Mouse (Mus musculus) spleen, adult 2 months (tissue): ENCODE measurements at regions not wholly inside any gene's neighbourhood (a gene's known extent, or its start where the extent isn't known, plus 50 kb on each side); places are given as distances from the start of the nearest gene placed in this dataset.

Source experiments
- DNase-seq, 2 experiments: peaks; one replicate each; pipeline versions ENCODE4 v3.0.0 to v3.0.0-alpha.2; 2012 to 2021; ENCODE audit warnings: low spot score in 2 of 2, low read depth in 1 of 2
- H3K27ac ChIP-seq: fragments of 200-500 bp; 2 replicates; pipeline ENCODE4 v1.5.1; 2012; ENCODE audit warnings: low read length, inconsistent platforms; ENCODE audit not compliant: insufficient read depth
- H3K27me3 ChIP-seq: fragments of 200-500 bp; 2 replicates; pipeline ENCODE4 v1.6.1; 2012; ENCODE audit warnings: mild to moderate bottlenecking, moderate library complexity, low read length, inconsistent platforms; ENCODE audit not compliant: control insufficient read depth, insufficient read depth
- H3K36me3 ChIP-seq: fragments of 200-500 bp; 2 replicates; pipeline ENCODE4 v1.6.1; 2012; ENCODE audit warnings: mild to moderate bottlenecking, low read length, inconsistent platforms; ENCODE audit not compliant: control insufficient read depth, insufficient read depth
- H3K4me1 ChIP-seq: fragments of 200-500 bp; 2 replicates; pipeline ENCODE4 v1.6.1; 2011; ENCODE audit warnings: inconsistent platforms; ENCODE audit not compliant: control insufficient read depth, insufficient read depth, insufficient read length
- H3K4me3 ChIP-seq: fragments of 200-500 bp; 2 replicates; pipeline ENCODE4 v1.5.1; 2011; ENCODE audit warnings: mild to moderate bottlenecking, inconsistent platforms; ENCODE audit not compliant: insufficient read depth, insufficient read length; ENCODE audit errors: extremely low read depth
- CTCF ChIP-seq: fragments of 200-500 bp; IDR thresholded peaks from 2 replicates; pipeline ENCODE4 v1.5.1; 2011; ENCODE audit warnings: mild to moderate bottlenecking, inconsistent platforms; ENCODE audit not compliant: insufficient read depth, insufficient read length, insufficient replicate concordance; ENCODE audit errors: extremely low read depth
- POLR2A ChIP-seq: fragments of 200-500 bp; IDR thresholded peaks from 2 replicates; pipeline ENCODE4 v1.6.1; 2011; ENCODE audit warnings: low read depth, low read length, inconsistent platforms
- WGBS: fragments of 180-500 bp; shearing (Covaris S2); methylation state at CpG from one replicate; pipeline ENCODE4 v1.1.7; 2018; 5-methylcytosine and 5-hydroxymethylcytosine counted together

DNA sequence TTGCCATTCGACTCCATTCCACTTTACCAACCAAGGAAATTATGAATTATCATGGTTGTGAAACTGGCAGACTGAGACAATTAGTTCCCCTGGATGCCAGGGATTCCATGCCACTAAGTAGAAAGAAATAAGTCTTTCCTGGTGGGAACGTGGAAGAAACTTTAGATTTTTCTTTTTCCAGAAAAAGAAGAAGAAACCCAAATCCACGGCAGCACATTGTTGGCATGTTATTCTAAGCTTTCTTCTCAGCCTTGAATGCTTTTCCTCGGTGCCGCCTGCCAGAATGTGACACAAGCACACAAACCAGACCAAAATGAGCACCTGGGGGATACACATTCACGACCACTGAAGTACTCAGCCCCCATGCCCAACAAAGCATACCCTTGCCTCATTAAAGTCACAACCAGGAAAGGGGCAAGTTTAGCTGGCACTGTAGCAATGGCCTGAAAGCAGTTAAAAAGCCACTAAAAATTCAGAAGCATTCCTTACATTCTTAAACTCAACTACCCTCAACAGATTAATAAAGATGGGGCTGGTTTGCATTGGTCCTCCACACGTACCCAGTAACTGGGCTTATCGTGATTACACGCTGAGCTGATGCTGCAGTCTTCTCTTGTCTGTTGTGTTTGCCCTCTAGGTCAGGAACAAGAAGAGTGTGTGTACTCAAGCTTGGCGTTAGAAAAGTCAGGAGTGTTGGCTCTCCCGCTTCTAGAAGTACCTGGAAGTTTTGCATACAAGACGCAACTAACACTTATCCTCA, 266.4 kb downstream of the Gja1 start:
- Histone ChIP-seq H3K4me1 (no peaks in the 10 kb centered on the region), H3K27me3 (no peaks in the 10 kb centered on the region), H3K4me3 (no peak overlapping the region), H3K36me3 (no peaks in the 10 kb centered on the region), H3K27ac (no peak overlapping the region)
- no peak for DNase-seq
- WGBS: 90% methylated on average over 12 of the region's 12 CpGs
- no peak for TF ChIP-seq POLR2A
- no peak for TF ChIP-seq CTCF

DNA sequence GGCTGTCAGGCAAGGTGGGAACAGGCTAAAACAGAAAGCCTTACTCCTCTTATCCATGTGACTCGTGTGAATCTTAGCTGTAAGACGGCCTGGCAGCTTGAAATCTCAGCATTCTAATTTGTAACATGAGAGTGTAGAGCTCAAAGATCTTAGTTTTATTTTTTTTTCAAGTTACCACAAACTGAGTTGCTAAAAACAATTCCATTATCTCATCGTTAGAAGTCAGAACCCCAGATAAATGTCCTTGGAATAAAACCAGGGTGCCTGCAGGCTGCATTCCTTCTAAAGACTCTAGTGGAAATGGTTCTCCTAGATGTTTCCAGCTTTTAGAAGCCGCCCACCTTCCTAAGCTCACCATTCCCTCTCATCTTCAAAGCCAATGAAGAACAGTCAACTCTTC, 283.4 kb downstream of the Gja1 start:
- no peak for DNase-seq
- Histone ChIP-seq H3K27me3 (no peaks in the 10 kb centered on the region), H3K4me3 (no peak overlapping the region), H3K27ac (no peak overlapping the region), H3K4me1 (no peaks in the 10 kb centered on the region), H3K36me3 (no peaks in the 10 kb centered on the region)
- TF ChIP-seq CTCF: no peak
- no peak for TF ChIP-seq POLR2A
- 80% methylated on average over 4 of the region's 4 CpGs for WGBS

DNA sequence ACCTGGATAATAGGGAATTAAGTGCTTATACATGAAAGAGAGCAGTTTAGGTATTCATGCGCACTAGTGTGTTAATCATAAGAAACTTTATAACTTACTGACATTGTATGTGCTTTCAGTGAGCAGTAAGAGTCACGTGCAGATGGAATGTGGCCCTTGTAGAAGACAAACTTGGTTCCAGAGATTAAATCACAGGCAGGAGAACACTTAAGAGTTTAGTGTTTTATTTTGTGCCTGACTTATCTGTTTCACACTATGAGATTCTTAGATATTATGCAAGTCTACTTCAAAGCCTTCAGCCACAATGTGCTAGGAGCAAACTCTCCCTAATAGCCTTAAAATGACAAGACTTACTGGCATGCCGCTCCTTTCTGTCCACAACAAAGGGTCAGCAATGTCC, 296.8 kb downstream of the Gja1 start:
- 86% methylated on average over 3 of the region's 3 CpGs for WGBS
- Histone ChIP-seq H3K4me1 (no peaks in the 10 kb centered on the region), H3K36me3 (no peaks in the 10 kb centered on the region), H3K27me3 (no peaks in the 10 kb centered on the region), H3K27ac (no peak overlapping the region), H3K4me3 (no peak overlapping the region)
- TF ChIP-seq CTCF: no peak
- no peak for TF ChIP-seq POLR2A
- no peak for DNase-seq

DNA sequence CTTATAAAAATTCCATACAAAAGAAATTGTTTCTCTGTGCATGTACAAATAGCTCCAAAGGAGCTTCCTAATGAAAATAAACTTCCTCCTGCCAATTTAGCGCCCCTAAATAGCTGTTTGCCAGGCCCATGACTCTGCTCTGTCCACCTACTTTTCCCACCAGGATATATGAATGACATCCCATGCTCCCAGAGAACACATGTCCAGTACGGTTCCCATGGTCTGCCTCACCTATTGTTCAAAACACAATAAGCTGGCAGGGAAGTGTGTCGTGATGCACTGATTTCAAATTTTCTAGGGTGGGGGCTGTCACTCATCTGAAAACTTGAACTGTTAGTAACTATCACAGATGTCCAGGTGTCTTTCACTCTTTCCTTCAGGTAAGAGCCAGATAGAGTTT, 305.8 kb downstream of the Gja1 start:
- Histone ChIP-seq H3K4me1 (no peaks in the 10 kb centered on the region), H3K36me3 (no peaks in the 10 kb centered on the region), H3K27ac (no peak overlapping the region), H3K27me3 (no peaks in the 10 kb centered on the region), H3K4me3 (no peak overlapping the region)
- TF ChIP-seq CTCF (no peak), POLR2A (no peak)
- WGBS: 77% methylated on average over 3 of the region's 3 CpGs
- DNase-seq: no peak

DNA sequence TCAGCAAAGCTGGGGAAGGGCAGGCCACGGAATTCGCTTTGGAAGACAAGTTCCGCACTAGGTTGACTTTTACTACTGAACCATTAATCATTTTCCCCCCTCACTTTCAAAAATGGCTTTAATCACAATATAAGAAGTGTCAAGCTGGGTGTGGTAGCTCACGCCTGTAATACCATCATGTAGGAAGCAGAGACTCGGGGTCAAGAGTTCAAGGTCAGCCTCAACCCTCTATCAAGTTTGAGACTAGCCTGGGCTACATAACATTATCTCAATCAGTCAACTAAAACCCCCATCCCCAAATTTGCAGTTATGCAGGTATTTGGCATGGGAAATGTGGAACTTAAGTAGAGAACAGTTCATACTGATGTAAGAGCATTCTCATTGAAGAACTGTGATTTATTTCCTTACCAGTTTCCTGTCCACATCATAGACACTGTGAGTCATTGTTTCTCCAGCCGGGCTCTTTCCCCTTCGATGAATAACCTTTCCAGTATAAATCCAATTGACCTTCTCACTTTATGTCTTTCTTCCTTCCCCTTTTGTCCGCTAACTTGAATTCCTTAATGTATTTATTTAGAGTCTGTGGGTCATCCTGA, 308.6 kb downstream of the Gja1 start:
- TF ChIP-seq POLR2A: no peak
- TF ChIP-seq CTCF: no peak
- no peaks in the 10 kb centered on the region for H3K36me3 ChIP-seq
- H3K4me1 ChIP-seq: no peaks in the 10 kb centered on the region
- no peak for DNase-seq
- WGBS: 78% methylated on average over 8 of the region's 8 CpGs
- H3K27me3 ChIP-seq: no peaks in the 10 kb centered on the region
- no peak overlapping the region for H3K27ac ChIP-seq
- no peak overlapping the region for H3K4me3 ChIP-seq

DNA sequence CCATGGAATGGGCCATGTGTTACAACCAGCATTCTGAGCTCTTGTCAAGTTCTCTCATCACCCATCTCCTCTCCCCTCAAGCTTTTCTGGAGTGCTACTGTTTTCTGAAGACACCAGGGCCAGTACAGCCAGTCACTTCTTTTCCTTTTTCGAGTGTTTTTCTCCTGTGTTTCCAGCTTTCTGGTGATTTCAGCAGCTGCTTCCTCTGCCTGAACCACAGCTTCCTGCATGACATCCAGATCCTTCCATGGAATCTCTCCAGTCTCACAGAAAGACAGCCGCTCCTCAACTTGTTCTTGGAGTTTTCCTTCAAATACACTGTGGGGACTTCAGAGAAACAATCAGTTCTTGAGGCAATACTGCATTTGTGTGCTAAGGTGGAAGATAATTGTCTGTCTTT, 314.3 kb downstream of the Gja1 start:
- Histone ChIP-seq H3K4me3 (no peak overlapping the region), H3K36me3 (no peaks in the 10 kb centered on the region), H3K27ac (no peak overlapping the region), H3K27me3 (no peaks in the 10 kb centered on the region), H3K4me1 (no peaks in the 10 kb centered on the region)
- no peak for TF ChIP-seq CTCF
- TF ChIP-seq POLR2A: no peak
- no peak for DNase-seq
- 55% methylated on average over 2 of the region's 2 CpGs for WGBS

DNA sequence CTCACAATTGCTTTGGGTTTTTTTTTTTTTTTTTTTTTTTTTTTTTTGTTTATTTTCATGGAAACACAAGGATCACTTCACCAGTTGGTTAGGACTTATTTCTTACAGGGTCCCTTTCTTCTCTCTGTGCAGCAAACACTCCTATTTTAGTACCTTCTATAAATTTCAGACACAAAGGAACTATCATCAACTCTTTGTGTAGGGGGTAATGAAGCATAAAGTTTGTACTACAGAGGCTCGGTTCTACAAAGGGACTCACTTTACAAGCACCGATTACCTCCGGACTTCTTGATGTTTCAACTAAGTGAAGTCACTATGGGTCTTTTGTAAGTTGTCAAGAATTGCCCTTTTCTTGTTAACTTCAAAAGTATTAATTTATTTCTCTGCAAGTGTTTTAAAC, 318.0 kb downstream of the Gja1 start:
- Histone ChIP-seq H3K27ac (no peak overlapping the region), H3K4me1 (no peaks in the 10 kb centered on the region), H3K36me3 (no peaks in the 10 kb centered on the region), H3K27me3 (no peaks in the 10 kb centered on the region), H3K4me3 (no peak overlapping the region)
- TF ChIP-seq POLR2A (no peak), CTCF (no peak)
- WGBS: 90% methylated on average over 3 of the region's 3 CpGs
- DNase-seq: no peak

DNA sequence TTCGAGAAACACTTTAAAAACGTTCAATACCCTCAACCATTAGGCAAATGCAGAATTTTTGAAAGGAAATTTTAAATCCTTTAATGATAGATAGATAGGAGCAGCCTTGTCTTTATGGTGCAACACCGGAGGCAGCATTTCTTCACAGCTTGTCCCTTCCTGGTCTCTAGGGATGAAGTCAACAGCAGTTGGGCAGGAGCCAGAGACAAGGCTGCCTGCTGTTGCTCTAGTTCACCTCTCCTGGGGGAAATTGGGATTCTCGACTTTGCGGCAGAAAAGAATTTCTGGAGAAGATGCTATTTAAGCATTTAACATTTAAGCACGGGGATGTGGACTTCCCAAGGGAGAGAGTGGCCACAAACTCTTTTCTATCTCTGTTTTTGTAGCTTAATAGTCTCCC, 323.0 kb downstream of the Gja1 start:
- TF ChIP-seq CTCF: no peak
- H3K27me3 ChIP-seq: no peaks in the 10 kb centered on the region
- H3K4me3 ChIP-seq: no peak overlapping the region
- 80% methylated on average over 6 of the region's 6 CpGs for WGBS
- no peak overlapping the region for H3K27ac ChIP-seq
- DNase-seq: no peak
- no peaks in the 10 kb centered on the region for H3K36me3 ChIP-seq
- no peaks in the 10 kb centered on the region for H3K4me1 ChIP-seq
